Mouse (Mus musculus) macrophage (primary cell): Measurements from ENCODE around the gene Zfp442. TPM values are rescaled to one million over a fixed set of nuclear protein-coding genes. Genes with fewer than 3 reads are reported as not detected.
A peak's percentile ranks its signal among the peaks of the same experiment; 100 is the strongest.
"Not testable (repeated sequence)": the region's sequence is repeated elsewhere in the genome, so short reads cannot be mapped to it uniquely, and the experiment has no call there.

ENCODE experiments used
- H3K27ac ChIP-seq: fragments of 350-480 bp; formaldehyde crosslinking; 2 replicates; pipeline ENCODE4 v1.9.0; 2021
- H3K36me3 ChIP-seq: fragments of 350-480 bp; formaldehyde crosslinking; 2 replicates; pipeline ENCODE4 v1.9.0; 2021; ENCODE audit errors: inconsistent target
- H3K4me3 ChIP-seq: fragments of 350-480 bp; formaldehyde crosslinking; 2 replicates; pipeline ENCODE4 v1.9.0; 2021; ENCODE audit errors: inconsistent target
- H3K79me2 ChIP-seq: fragments of 350-480 bp; formaldehyde crosslinking; 2 replicates; pipeline ENCODE4 v1.9.0; 2021; ENCODE audit errors: inconsistent target
- WGBS: methylation state at CpG from one replicate; pipeline ENCODE4 v1.1.7; 2026; ENCODE audit warnings: inconsistent platforms; ENCODE audit not compliant: missing documents; 5-methylcytosine and 5-hydroxymethylcytosine counted together
- polyA plus RNA-seq: library from polyadenylated mRNA; stranded (reverse); fragments of 250-400 nt; gene quantifications from 3 replicates; pipeline ENCODE4 v1.2.4, GENCODE M21; 2018; ENCODE audit warnings: inconsistent platforms
- total RNA-seq, 78 experiments: library from RNA; depleted of rRNA; stranded (reverse); fragments of 250-400 nt; gene quantifications; 1 replicate in 9 of 78; 2 replicates in 24 of 78; 3 replicates in 43 of 78; 4 replicates in 2 of 78; pipeline ENCODE4 v1.2.4; 2018; ENCODE audit warnings: inconsistent platforms in 56 of 78

The Zfp442 gene
- total RNA-seq (2018; cell fraction: chromatin; rRNA removed), result 10 to 100 TPM in 6 of 26 experiments, 1 to 10 TPM in 16, under 1 TPM in 4; 0.27 to 12.8 (median 6.4) TPM
- total RNA-seq (2018; cell fraction: cytosol; rRNA removed), result 1 to 10 TPM in 19 of 26 experiments, under 1 TPM in 7; 0.24 to 3.1 (median 2.2) TPM
- total RNA-seq (2018; cell fraction: nucleus; rRNA removed), result 10 to 100 TPM in 2 of 26 experiments, 1 to 10 TPM in 18, under 1 TPM in 6; 0.32 to 10.7 (median 3.6) TPM
- polyA plus RNA-seq, result 1.2 to 1.8 TPM (median 1.6 TPM) in 3 replicates

GRCm38 (mm10) chr2:150451180-150451919 lies at the start of gene Zfp442:
TSS of gene Zfp442 (minus strand) at chr2:150451486.
- H3K79me2 ChIP-seq, H3K36me3 ChIP-seq, H3K27ac ChIP-seq: not testable (repeated sequence)
- peak within 1 kb of the TSS; percentile 59 for H3K4me3 ChIP-seq
- 6% methylated on average over 17 of the region's 18 CpGs for WGBS

DNA sequence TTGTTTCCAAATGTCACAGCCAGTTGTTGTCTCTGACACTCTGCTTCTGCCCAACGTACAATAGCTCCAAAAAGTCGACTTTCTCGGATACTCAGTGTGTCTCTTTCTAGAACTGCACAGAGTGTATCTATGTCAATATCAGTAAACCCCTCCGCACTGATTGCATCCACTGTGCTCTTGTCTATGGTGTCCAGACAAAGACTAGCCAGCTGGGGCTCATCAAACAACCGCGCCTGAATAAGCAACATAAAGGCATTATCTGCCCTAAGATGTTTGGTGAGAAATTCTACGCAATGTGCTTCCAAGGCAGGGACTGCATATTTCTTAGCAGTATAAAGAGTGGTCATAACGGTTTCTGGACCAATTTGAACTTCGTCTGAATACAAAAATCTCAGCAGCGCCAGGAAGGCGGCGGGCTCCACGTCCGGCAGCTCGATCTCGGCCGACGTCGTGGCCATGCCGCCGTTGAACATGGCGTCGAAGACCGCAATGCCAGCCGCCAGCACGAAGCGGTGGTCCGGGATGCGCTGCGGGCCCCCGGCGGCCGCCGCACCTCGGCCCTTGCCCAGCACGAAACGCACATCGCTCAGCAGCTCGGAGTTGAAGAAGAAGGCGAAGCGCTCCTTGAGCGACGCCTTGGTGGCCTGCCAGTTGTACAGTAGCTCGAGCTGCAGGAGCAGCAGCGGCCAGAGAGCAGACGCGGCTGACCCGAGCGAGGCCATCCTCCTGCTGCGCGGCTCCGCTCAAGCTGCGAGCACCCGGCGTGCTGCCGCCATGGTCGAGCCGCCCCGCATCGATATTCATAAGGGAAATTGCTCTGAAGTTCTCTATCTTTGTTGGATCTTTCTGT lies 49.1 kb upstream of the Zfp442 start:
- not testable (repeated sequence) for H3K79me2 ChIP-seq, H3K36me3 ChIP-seq, H3K4me3 ChIP-seq, H3K27ac ChIP-seq
- WGBS, result 42% methylated on average over 38 of the region's 60 CpGs

DNA sequence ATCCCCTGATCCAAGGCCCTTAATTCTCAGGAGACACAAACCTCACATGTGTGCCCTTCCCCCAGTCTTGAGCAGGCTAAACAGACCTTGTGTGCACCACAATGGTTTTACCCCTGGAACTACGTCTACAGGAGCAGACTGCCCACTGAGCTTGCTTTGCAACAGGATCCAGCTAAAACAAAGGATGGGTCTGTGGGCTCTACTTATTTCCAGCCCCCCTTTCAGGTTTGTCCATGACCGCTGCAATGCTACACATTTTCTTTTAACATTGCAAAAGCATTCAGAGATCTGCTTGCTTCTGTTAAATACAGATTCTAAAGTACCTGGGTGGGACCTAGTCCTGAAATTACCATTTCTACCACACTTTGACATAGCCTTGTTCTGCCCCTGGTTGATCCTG lies 41.7 kb upstream of the Zfp442 start:
- WGBS, result 90% methylated on average over 2 of the region's 2 CpGs
- no peaks in the 10 kb centered on the region for H3K36me3 ChIP-seq
- no peaks in the 10 kb centered on the region for H3K79me2 ChIP-seq
- H3K4me3 ChIP-seq, result no peak overlapping the region
- H3K27ac ChIP-seq, result no peak overlapping the region

DNA sequence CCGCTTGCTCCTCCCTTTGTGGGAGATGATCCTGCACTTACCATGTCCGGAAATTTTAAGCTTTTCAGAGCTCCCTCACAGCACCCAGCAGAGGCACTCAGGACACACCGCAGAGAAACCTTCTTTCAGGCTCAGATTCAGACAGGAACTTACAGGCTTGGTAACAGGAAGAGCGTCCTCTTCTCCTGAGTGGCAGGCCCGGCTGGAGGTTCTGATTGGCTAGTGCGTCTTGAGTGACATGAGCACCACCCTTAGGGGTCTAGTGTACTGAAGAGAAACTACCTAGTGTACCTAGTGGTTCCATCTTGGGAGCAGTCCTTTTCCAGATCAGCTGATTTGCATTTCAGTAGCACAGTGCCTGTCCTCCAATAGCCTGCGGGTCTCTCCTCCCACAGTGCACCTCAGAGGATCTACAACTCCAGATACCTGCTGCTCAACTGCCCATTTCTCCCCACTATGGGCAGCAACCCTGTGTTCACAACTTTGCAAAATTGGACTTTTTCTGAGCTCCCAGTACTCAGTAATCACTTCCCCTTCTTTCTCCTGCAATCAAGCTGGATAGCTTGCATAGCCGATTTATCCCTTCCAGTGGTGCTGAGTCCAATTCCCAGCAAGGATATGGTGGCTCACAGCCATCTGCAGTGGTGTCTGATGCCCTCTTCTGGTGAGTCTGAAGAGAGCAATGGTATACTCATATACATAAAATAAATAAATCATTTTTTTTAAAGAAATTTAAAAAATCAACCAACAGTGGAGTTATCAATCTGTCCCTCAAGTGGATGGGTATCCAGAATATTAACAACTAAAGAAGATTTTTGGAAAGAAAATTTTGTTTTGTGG lies 33.9 kb upstream of the Zfp442 start, which contains the start of gene Zfp345:
Zfp345 (minus strand) TSS at position 153 of the 840 bp plus-strand sequence.
- 68% methylated on average over 6 of the region's 8 CpGs for WGBS
- H3K36me3 ChIP-seq, H3K27ac ChIP-seq, H3K79me2 ChIP-seq, H3K4me3 ChIP-seq: not testable (repeated sequence)

DNA sequence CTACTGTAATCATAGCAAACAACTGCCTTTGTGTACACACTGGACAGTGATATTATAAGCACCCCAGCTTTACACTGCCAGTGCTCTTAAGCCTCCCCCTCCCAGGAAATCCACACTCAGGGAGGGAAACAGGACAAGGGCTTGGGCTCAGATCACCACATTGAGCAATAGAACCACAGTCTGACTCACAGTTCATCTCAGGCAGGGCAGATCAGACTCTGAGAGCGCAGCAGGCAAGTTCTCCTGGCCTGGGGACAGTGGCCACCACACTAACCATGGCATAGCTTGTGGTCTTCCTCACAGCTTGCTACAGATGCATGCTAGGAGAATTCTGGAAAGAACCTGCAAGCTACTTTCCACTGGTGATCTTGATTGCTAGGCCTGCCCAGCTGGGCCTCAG lies 12.2 kb downstream of the Zfp442 start:
- not testable (repeated sequence) for H3K4me3 ChIP-seq, H3K79me2 ChIP-seq, H3K27ac ChIP-seq, H3K36me3 ChIP-seq
- WGBS, result 75% methylated on average over 1 of the region's 1 CpGs

GRCm38 (mm10) chr2:150412146-150412545 lies 39.1 kb downstream of the Zfp442 start:
- not testable (repeated sequence) for H3K4me3 ChIP-seq, H3K79me2 ChIP-seq, H3K27ac ChIP-seq, H3K36me3 ChIP-seq
- 96% methylated on average over 17 of the region's 17 CpGs for WGBS

DNA sequence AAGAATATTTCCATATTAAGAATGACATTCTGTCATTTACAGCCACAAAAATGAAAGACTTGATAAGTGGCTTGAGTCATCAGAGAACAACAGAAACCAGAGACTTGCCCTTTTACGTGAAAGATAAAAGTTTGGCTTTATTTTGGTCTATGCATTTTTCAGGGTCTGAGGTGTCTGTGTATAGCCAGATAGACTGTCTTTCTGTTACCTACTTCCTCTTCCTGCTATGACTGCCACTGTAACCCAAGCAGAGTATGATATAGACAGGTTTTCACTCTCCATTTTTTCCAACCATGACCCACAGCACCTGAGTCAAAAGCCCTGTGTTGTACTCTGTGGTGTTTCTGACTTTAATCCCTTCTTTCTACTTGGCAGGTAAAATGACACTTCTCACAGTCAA lies 61.1 kb downstream of the Zfp442 start:
- Histone ChIP-seq H3K36me3 (no peaks in the 10 kb centered on the region), H3K79me2 (no peaks in the 10 kb centered on the region), H3K4me3 (no peak overlapping the region), H3K27ac (no peak overlapping the region)
- WGBS, result 89% methylated on average over 1 of the region's 1 CpGs

GRCm38 (mm10) chr2:150385553-150386106 lies 65.7 kb downstream of the Zfp442 start:
- not testable (repeated sequence) for H3K36me3 ChIP-seq, H3K27ac ChIP-seq, H3K79me2 ChIP-seq, H3K4me3 ChIP-seq
- WGBS, result 96% methylated on average over 11 of the region's 19 CpGs

- peaks cover 3% of the 10 kb centered on the region; the same call in 1 of the 2 replicates for H3K79me2 ChIP-seq
- WGBS, result 3% methylated on average over 4 of the region's 4 CpGs
- no peaks in the 10 kb centered on the region for H3K36me3 ChIP-seq
- peak overlapping the region; percentile 64 for H3K4me3 ChIP-seq
- peak overlapping the region; percentile 43 for H3K27ac ChIP-seq
Measured at GRCm38 (mm10) chr2:150362878-150363229, 88.4 kb downstream of the Zfp442 start.

- peak within 1 kb of the TSS; percentile 43 for H3K27ac ChIP-seq
- 4% methylated on average over 12 of the region's 17 CpGs for WGBS
Measured at GRCm38 (mm10) chr2:150362113-150362877, 89.0 kb downstream of the Zfp442 start, which contains the start of gene 3300002I08Rik. TSS of gene 3300002I08Rik (minus strand) at chr2:150362765.

More at GRCm38 (mm10) chr2:150362113-150362877, 89.0 kb downstream of the Zfp442 start, which contains the start of gene 3300002I08Rik:
- peak within 1 kb of the TSS; percentile 64 for H3K4me3 ChIP-seq
- H3K36me3 ChIP-seq, H3K79me2 ChIP-seq: not testable (repeated sequence)
